Mouse (Mus musculus): Measurements from ENCODE around the gene Dgkb. TPM values are rescaled to one million over a fixed set of nuclear protein-coding genes. Genes with fewer than 3 reads are reported as not detected.

Gene Dgkb
- polyA plus RNA-seq, 1 experiment from 2014 or later: 1.6 TPM

DNA sequence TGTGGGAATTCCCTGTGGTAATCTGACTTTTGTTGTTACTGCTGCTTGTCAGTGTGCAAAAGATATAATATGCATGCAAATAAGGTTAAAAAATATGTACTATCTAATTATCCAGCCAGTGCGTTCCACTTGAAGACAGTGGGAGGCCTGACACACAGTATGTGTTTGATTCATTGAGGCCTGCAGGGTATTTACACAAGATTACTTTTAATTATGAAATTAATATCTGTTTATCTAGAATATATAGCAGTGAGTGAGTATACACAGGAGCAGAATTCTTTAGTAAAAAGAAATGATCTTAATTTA lies 618.6 kb downstream of the Dgkb start:
- ATAC-seq (ENCODE audit: insufficient read depth, low FRiP score, low TSS enrichment): no peak; the same call in 1 of the 2 replicates
- DNase-seq (ENCODE audit: low spot score): no peak
- H3K27ac ChIP-seq (ENCODE audit: low read depth, low read length): no peak overlapping the region
- H3K4me2 ChIP-seq (ENCODE audit: low read depth): no peak overlapping the region
- no peaks in the 10 kb centered on the region for H3K9me3 ChIP-seq (ENCODE audit: control insufficient read depth, low read length)
- 65% methylated on average over 1 of the region's 1 CpGs for WGBS
- no peak overlapping the region for H3K4me3 ChIP-seq (ENCODE audit: low read depth, low read length)
- H3K36me3 ChIP-seq (ENCODE audit: control insufficient read depth, insufficient read depth, low read length): no peaks in the 10 kb centered on the region
- H3K4me1 ChIP-seq (ENCODE audit: control insufficient read depth, insufficient read depth, low read length): no peaks in the 10 kb centered on the region
- H3K27me3 ChIP-seq (ENCODE audit: control insufficient read depth, insufficient read depth, low read length): no peaks in the 10 kb centered on the region
- H3K9ac ChIP-seq (ENCODE audit: low read length): no peak overlapping the region

DNA sequence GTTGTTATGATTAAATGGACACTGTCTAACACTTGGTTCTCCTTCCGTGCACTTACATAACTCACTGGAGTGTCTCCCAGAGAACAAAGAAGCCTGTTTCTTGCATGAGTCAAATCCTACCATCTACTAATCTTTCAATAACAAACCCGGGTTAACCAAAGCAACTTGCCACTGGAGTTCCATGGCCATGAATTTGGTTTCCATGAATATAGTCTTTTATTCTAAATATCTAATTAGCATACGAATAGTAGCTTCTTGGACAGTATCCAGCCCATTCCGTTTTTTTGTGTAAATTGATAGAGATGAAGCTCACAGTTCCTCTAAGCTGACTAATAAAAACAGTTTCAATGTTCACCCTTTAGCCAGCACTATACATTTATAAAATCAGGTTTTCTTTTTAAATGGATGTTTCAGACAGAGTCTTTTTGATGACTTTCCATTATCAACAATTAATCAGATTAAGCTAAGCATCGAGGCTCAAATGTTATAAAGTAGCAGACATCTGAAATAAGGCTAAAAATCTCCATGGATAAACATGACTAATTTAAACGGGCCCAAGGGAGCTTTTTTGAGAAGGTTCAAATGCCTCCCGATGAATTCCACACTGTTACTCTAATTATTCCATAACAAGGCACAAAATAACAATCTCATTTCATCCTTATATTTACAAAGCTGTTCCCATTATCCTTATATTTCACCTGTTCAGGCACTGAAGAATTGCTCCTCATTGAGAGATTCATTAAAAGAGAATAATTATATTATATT lies 633.0 kb downstream of the Dgkb start:
- H3K9me3 ChIP-seq (ENCODE audit: control insufficient read depth, low read length): no peaks in the 10 kb centered on the region
- no peak overlapping the region for H3K9ac ChIP-seq (ENCODE audit: low read length)
- no peaks in the 10 kb centered on the region for H3K4me1 ChIP-seq (ENCODE audit: control insufficient read depth, insufficient read depth, low read length)
- no peak overlapping the region for H3K4me3 ChIP-seq (ENCODE audit: low read depth, low read length)
- ATAC-seq (ENCODE audit: insufficient read depth, low FRiP score, low TSS enrichment) (peak; percentile 62), DNase-seq (ENCODE audit: low spot score) (no peak)
- 61% methylated on average over 7 of the region's 7 CpGs for WGBS
- no peaks in the 10 kb centered on the region for H3K27me3 ChIP-seq (ENCODE audit: control insufficient read depth, insufficient read depth, low read length)
- no peaks in the 10 kb centered on the region for H3K36me3 ChIP-seq (ENCODE audit: control insufficient read depth, insufficient read depth, low read length)
- no peak overlapping the region for H3K4me2 ChIP-seq (ENCODE audit: low read depth)
- H3K27ac ChIP-seq (ENCODE audit: low read depth, low read length): no peak overlapping the region

DNA sequence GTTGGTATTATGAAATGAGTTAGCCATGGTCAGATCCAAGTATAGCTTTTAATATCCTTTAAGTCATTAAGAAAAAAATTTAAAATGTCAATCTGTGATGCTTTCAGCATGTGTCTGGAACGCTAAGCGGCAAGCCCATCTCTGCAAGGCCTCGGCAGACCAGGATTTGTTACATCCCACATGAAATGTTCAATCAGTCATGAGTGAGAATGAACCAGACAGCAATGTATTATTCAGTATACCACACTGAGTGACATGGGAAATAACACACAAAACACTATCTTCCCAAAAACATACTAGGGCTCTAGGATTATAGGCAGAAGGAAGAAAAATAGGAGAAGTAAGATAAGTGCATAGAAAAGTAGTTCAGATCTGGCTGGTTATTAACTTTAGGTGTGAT lies 634.2 kb downstream of the Dgkb start:
- DNase-seq (ENCODE audit: low spot score): no peak
- no peak overlapping the region for H3K4me2 ChIP-seq (ENCODE audit: low read depth)
- WGBS: 85% methylated on average over 3 of the region's 3 CpGs
- H3K9ac ChIP-seq (ENCODE audit: low read length): no peak overlapping the region
- no peak overlapping the region for H3K4me3 ChIP-seq (ENCODE audit: low read depth, low read length)
- ATAC-seq (ENCODE audit: insufficient read depth, low FRiP score, low TSS enrichment): no peak
- no peaks in the 10 kb centered on the region for H3K4me1 ChIP-seq (ENCODE audit: control insufficient read depth, insufficient read depth, low read length)
- no peaks in the 10 kb centered on the region for H3K27me3 ChIP-seq (ENCODE audit: control insufficient read depth, insufficient read depth, low read length)
- no peaks in the 10 kb centered on the region for H3K9me3 ChIP-seq (ENCODE audit: control insufficient read depth, low read length)
- no peaks in the 10 kb centered on the region for H3K36me3 ChIP-seq (ENCODE audit: control insufficient read depth, insufficient read depth, low read length)
- no peak overlapping the region for H3K27ac ChIP-seq (ENCODE audit: low read depth, low read length)

DNA sequence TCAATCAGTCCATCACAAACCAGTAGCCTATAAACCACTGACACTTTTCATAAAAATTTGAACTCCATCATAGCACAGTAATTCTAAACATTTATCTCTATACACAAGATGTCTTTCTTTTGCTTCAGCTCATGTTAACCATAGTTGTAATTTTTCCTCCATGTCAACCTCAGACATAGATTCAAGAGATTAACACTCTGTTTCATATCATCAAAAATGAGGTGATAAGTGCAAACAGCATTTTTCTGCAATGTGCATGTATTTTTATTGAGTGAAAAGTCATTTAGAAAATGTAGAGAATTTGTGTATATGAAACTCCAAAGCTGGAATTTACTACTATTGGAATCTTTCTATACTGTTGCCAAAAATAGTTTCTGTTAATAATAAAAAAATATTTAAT lies 650.7 kb downstream of the Dgkb start:
- no peaks in the 10 kb centered on the region for H3K9me3 ChIP-seq (ENCODE audit: control insufficient read depth, low read length)
- no peak overlapping the region for H3K4me3 ChIP-seq (ENCODE audit: low read depth, low read length)
- no peak overlapping the region for H3K9ac ChIP-seq (ENCODE audit: low read length)
- no peaks in the 10 kb centered on the region for H3K36me3 ChIP-seq (ENCODE audit: control insufficient read depth, insufficient read depth, low read length)
- DNase-seq (ENCODE audit: low spot score) (no peak), ATAC-seq (ENCODE audit: insufficient read depth, low FRiP score, low TSS enrichment) (no peak)
- no peaks in the 10 kb centered on the region for H3K4me1 ChIP-seq (ENCODE audit: control insufficient read depth, insufficient read depth, low read length)
- no peak overlapping the region for H3K27ac ChIP-seq (ENCODE audit: low read depth, low read length)
- H3K27me3 ChIP-seq (ENCODE audit: control insufficient read depth, insufficient read depth, low read length): no peaks in the 10 kb centered on the region
- H3K4me2 ChIP-seq (ENCODE audit: low read depth): no peak overlapping the region

DNA sequence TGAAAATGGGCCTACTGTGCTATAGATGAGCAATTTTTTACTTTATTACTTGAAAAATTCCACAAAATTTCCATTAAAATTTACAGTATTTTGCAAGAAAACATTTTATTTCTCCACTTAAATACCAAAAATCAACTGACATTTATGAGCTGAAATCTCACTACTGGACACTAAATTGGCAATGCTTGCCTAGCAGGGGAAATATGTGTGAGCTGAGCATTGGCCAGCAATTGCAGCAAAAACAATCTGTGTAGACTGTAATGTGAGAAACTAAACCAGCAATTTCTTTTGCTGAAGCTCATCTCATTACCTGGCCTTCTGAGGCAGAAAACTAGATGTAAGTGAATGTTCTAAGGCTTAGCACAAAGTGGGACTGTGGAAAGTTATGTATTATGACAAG lies 651.1 kb downstream of the Dgkb start:
- H3K27me3 ChIP-seq (ENCODE audit: control insufficient read depth, insufficient read depth, low read length): no peaks in the 10 kb centered on the region
- no peaks in the 10 kb centered on the region for H3K36me3 ChIP-seq (ENCODE audit: control insufficient read depth, insufficient read depth, low read length)
- ATAC-seq (ENCODE audit: insufficient read depth, low FRiP score, low TSS enrichment) (no peak), DNase-seq (ENCODE audit: low spot score) (no peak)
- H3K4me1 ChIP-seq (ENCODE audit: control insufficient read depth, insufficient read depth, low read length): no peaks in the 10 kb centered on the region
- H3K4me2 ChIP-seq (ENCODE audit: low read depth): no peak overlapping the region
- H3K9ac ChIP-seq (ENCODE audit: low read length): no peak overlapping the region
- H3K9me3 ChIP-seq (ENCODE audit: control insufficient read depth, low read length): no peaks in the 10 kb centered on the region
- H3K27ac ChIP-seq (ENCODE audit: low read depth, low read length): no peak overlapping the region
- H3K4me3 ChIP-seq (ENCODE audit: low read depth, low read length): no peak overlapping the region

GRCm38 (mm10) chr12:38497229-38497628 lies 679.7 kb downstream of the Dgkb start:
- Histone ChIP-seq H3K27ac (ENCODE audit: low read depth, low read length) (no peak overlapping the region), H3K4me2 (ENCODE audit: low read depth) (no peak overlapping the region), H3K9me3 (ENCODE audit: control insufficient read depth, low read length) (no peaks in the 10 kb centered on the region), H3K9ac (ENCODE audit: low read length) (no peak overlapping the region), H3K27me3 (ENCODE audit: control insufficient read depth, insufficient read depth, low read length) (no peaks in the 10 kb centered on the region), H3K4me1 (ENCODE audit: control insufficient read depth, insufficient read depth, low read length) (no peaks in the 10 kb centered on the region), H3K36me3 (ENCODE audit: control insufficient read depth, insufficient read depth, low read length) (no peaks in the 10 kb centered on the region), H3K4me3 (ENCODE audit: low read depth, low read length) (no peak overlapping the region)
- ATAC-seq (ENCODE audit: insufficient read depth, low FRiP score, low TSS enrichment) (no peak), DNase-seq (ENCODE audit: low spot score) (no peak)
- 73% methylated on average over 2 of the region's 2 CpGs for WGBS

GRCm38 (mm10) chr12:38500931-38501330 lies 683.4 kb downstream of the Dgkb start:
- Histone ChIP-seq H3K27me3 (ENCODE audit: control insufficient read depth, insufficient read depth, low read length) (no peaks in the 10 kb centered on the region), H3K9me3 (ENCODE audit: control insufficient read depth, low read length) (no peaks in the 10 kb centered on the region), H3K27ac (ENCODE audit: low read depth, low read length) (no peak overlapping the region), H3K4me3 (ENCODE audit: low read depth, low read length) (no peak overlapping the region), H3K9ac (ENCODE audit: low read length) (no peak overlapping the region), H3K4me2 (ENCODE audit: low read depth) (no peak overlapping the region), H3K4me1 (ENCODE audit: control insufficient read depth, insufficient read depth, low read length) (no peaks in the 10 kb centered on the region), H3K36me3 (ENCODE audit: control insufficient read depth, insufficient read depth, low read length) (no peaks in the 10 kb centered on the region)
- WGBS: 49% methylated on average over 3 of the region's 3 CpGs
- ATAC-seq (ENCODE audit: insufficient read depth, low FRiP score, low TSS enrichment) (no peak), DNase-seq (ENCODE audit: low spot score) (no peak)

- no peak overlapping the region for H3K9ac ChIP-seq (ENCODE audit: low read length)
- no peak overlapping the region for H3K4me3 ChIP-seq (ENCODE audit: low read depth, low read length)
- H3K9me3 ChIP-seq (ENCODE audit: control insufficient read depth, low read length): no peaks in the 10 kb centered on the region
- H3K36me3 ChIP-seq (ENCODE audit: control insufficient read depth, insufficient read depth, low read length): no peaks in the 10 kb centered on the region
- ATAC-seq (ENCODE audit: insufficient read depth, low FRiP score, low TSS enrichment) (peak; percentile 68; the same call in 1 of the 2 replicates), DNase-seq (ENCODE audit: low spot score) (peak; percentile 14)
- H3K27ac ChIP-seq (ENCODE audit: low read depth, low read length): no peak overlapping the region
- no peak overlapping the region for H3K4me2 ChIP-seq (ENCODE audit: low read depth)
- no peaks in the 10 kb centered on the region for H3K27me3 ChIP-seq (ENCODE audit: control insufficient read depth, insufficient read depth, low read length)
- H3K4me1 ChIP-seq (ENCODE audit: control insufficient read depth, insufficient read depth, low read length): no peaks in the 10 kb centered on the region
- WGBS: 71% methylated on average over 1 of the region's 1 CpGs
These were observed 690.7 kb downstream of the Dgkb start for GRCm38 (mm10) chr12:38508195-38508594.

GRCm38 (mm10) chr12:38545431-38545830 lies 727.9 kb downstream of the Dgkb start:
- Histone ChIP-seq H3K9ac (ENCODE audit: low read length) (no peak overlapping the region), H3K9me3 (ENCODE audit: control insufficient read depth, low read length) (no peaks in the 10 kb centered on the region), H3K36me3 (ENCODE audit: control insufficient read depth, insufficient read depth, low read length) (no peaks in the 10 kb centered on the region), H3K4me2 (ENCODE audit: low read depth) (no peak overlapping the region), H3K4me1 (ENCODE audit: control insufficient read depth, insufficient read depth, low read length) (no peaks in the 10 kb centered on the region), H3K27ac (ENCODE audit: low read depth, low read length) (no peak overlapping the region), H3K27me3 (ENCODE audit: control insufficient read depth, insufficient read depth, low read length) (no peaks in the 10 kb centered on the region), H3K4me3 (ENCODE audit: low read depth, low read length) (no peak overlapping the region)
- ATAC-seq (ENCODE audit: insufficient read depth, low FRiP score, low TSS enrichment) (no peak), DNase-seq (ENCODE audit: low spot score) (no peak)
- 74% methylated on average over 4 of the region's 4 CpGs for WGBS
